Mouse (Mus musculus): ENCODE measurements around the gene Bub1b. TPM values are rescaled to one million over a fixed set of nuclear protein-coding genes. Genes with fewer than 3 reads are reported as not detected.

Gene Bub1b
- polyA plus RNA-seq, 1 experiment from 2014 or later: 4.1 TPM

DNA sequence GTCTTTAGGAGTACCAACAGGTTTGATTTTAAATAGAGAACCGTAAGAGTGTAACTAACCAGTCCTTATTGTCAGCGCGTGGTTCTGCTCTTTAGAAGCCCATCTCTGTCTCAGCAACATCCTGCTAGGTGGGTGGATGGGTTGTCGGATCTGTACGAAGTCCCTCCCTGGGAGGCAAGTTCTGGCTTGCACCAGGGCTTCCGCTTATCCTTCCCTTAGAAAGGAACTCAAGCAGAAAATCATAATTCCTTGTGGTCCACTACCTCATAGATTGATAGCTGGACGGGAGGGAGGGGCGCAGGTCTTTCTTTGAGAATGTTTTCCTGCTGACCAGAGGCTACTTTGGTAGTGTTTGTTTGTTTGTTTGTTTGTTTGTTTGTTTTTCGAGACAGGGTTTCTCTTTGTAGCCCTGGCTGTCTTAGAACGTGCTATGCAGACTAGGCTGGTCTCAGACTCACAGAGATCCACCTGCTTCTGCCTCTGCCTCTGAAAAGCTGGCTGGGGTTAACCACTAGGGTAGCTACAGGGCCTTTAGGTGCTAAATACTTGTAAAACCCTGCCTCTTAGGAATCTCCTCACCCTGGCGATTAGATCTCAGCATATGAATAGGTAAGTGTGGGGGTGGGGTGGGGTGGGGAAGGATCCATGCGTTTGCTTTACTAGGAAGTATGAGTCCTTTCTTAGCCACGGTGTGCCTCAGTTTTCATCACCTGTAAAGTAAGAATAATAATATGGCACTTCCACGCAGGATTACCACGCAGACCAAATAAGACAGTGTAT is 75.9 kb downstream of the Bub1b start:
- no peak overlapping the region for H3K4me2 ChIP-seq (replicated peaks; ENCODE audit: low read depth, low read length)
- no peaks in the 10 kb centered on the region for H3K36me3 ChIP-seq (ENCODE audit: insufficient read depth, low read length)
- H3K4me3 ChIP-seq (ENCODE audit: low read depth, low read length): no peak overlapping the region

DNA sequence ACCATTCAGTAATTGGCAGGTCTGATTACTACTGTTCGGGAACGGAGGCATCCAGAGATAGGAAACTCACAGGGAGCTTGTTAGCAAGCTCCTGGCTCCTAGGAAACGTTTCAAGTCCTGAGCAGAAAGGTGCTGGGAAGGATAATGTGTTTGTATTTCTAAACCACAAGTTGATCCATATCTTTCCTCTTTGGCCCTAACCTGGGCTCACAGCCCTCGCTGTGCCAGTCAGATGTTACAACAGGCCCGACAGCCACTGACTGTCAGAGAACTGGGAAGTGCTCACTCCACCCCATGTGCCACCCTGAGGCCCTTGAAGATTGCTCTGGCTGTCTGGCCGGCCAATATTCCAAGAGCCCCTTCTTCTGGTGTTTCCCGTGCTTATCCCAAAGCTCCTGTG is 76.5 kb downstream of the Bub1b start:
- TF ChIP-seq EP300 (IDR thresholded peaks at IDR 0.05) (no peak), CTCF (IDR thresholded peaks at IDR 0.05) (no peak)
- no peak for DNase-seq (ENCODE audit: low spot score)
- H3K27me3 ChIP-seq (replicated peaks; ENCODE audit: insufficient read depth, low read length): peaks cover 19% of the 10 kb centered on the region
- H3K4me2 ChIP-seq (replicated peaks; ENCODE audit: low read depth, low read length): no peak overlapping the region
- no peak overlapping the region for H3K9ac ChIP-seq (replicated peaks; ENCODE audit: low read depth)
- H3K9me3 ChIP-seq (ENCODE audit: low read length): no peaks in the 10 kb centered on the region
- no peak for ATAC-seq
- no peaks in the 10 kb centered on the region for H3K36me3 ChIP-seq (ENCODE audit: insufficient read depth, low read length)
- H3K4me1 ChIP-seq (ENCODE audit: insufficient read depth, low read depth, low read length): no peaks in the 10 kb centered on the region
- H3K27ac ChIP-seq (ENCODE audit: low read length): no peak overlapping the region
- H3K4me3 ChIP-seq (ENCODE audit: low read depth, low read length): no peak overlapping the region
- 17% methylated on average over 7 of the region's 7 CpGs for whole genome bisulfite sequencing

More for the DNA sequence above, 75.9 kb downstream of the Bub1b start:
- ATAC-seq (no peak), DNase-seq (ENCODE audit: low spot score) (no peak)
- H3K9ac ChIP-seq (replicated peaks; ENCODE audit: low read depth): no peak overlapping the region
- H3K27me3 ChIP-seq (replicated peaks; ENCODE audit: insufficient read depth, low read length): peaks cover 19% of the 10 kb centered on the region
- no peaks in the 10 kb centered on the region for H3K4me1 ChIP-seq (ENCODE audit: insufficient read depth, low read depth, low read length)
- TF ChIP-seq CTCF (IDR thresholded peaks at IDR 0.05): no peak
- no peak for TF ChIP-seq EP300 (IDR thresholded peaks at IDR 0.05)
- no peaks in the 10 kb centered on the region for H3K9me3 ChIP-seq (ENCODE audit: low read length)
- H3K27ac ChIP-seq (ENCODE audit: low read length): no peak overlapping the region
- 32% methylated on average over 15 of the region's 15 CpGs for WGBS

DNA sequence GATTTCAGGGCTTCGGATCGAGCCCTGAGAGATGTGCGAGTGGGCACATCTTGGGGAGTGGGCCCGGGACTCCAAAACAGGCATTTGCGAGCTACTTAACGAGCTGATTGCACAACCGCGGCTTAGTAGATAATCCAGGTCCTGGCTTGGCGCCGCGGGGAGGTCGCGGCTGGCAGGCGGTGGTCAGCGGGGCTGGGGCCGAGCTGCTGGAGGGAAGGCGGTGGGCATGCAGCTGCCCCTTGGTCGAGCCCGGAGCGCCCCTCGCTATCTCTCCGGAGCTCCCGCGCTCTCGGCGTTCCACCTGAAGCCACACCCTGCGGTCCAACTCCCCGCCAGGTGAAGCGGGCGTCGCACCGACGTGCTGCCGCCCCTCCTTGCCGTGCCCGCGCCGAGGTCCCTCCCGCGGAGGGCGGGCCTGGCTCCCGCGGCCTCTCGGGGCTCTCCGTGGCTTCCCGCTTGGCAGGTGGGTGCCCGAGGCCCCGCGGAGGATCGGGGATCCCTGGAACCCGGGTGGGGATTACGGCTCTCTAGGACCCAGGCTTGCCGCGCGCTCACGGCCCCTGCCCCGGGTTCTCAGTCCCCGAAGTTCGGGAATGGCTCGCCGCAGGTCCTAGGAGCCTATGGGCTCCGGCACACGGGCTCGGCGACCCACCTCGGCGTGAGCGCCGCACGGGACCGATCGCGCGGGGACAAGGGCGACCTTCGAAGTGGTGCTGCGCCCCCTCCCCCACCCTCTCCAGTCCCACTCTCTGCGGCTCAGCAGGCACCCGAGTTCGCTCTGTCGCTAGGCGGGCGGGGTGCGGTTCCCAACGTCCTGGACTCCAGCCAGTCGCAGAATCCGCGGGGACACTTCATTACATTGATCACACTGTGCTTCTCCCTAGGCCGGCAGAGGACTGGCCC is 79.1 kb downstream of the Bub1b start:
- 1% methylated on average over 69 of the region's 89 CpGs for WGBS
- peak overlapping the region; percentile 51 for H3K9ac ChIP-seq (replicated peaks; ENCODE audit: low read depth)
- H3K9me3 ChIP-seq (ENCODE audit: low read length): no peaks in the 10 kb centered on the region
- H3K4me3 ChIP-seq (ENCODE audit: low read depth, low read length): peak overlapping the region; percentile 52
- peak overlapping the region; percentile 97 for H3K4me2 ChIP-seq (replicated peaks; ENCODE audit: low read depth, low read length)
- H3K36me3 ChIP-seq (ENCODE audit: insufficient read depth, low read length): no peaks in the 10 kb centered on the region
- TF ChIP-seq CTCF (IDR thresholded peaks at IDR 0.05) (no peak), EP300 (IDR thresholded peaks at IDR 0.05) (no peak)
- ATAC-seq (peak; percentile 80), DNase-seq (ENCODE audit: low spot score) (peak; percentile 54)
- peak overlapping the region; percentile 43; the same call in 1 of the 2 replicates for H3K27ac ChIP-seq (ENCODE audit: low read length)
- H3K27me3 ChIP-seq (replicated peaks; ENCODE audit: insufficient read depth, low read length): peaks cover 19% of the 10 kb centered on the region
- peaks cover 3% of the 10 kb centered on the region; the same call in 1 of the 2 replicates for H3K4me1 ChIP-seq (ENCODE audit: insufficient read depth, low read depth, low read length)

DNA sequence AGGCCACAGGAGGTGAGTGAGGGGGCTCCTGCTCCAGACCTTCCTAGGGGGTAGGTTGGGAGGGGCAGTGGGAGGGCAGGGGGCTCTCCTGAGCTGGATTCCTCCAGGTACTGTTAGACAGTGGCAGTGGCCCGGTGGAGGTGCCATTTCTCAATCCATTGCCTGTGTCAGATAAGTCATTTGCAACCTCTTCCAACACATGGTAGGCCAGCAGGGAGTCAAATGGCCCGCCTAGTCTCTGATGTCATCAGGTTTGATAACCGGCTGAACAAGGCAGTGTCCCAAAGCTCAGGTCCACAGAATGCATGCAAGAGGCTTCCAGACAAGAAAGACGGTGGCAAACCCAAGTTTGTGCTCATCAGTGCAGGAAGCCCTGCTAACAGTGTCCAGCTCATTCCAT is 79.8 kb downstream of the Bub1b start:
- Histone ChIP-seq H3K4me3 (ENCODE audit: low read depth, low read length) (peak overlapping the region; percentile 52), H3K27me3 (replicated peaks; ENCODE audit: insufficient read depth, low read length) (peaks cover 19% of the 10 kb centered on the region), H3K9ac (replicated peaks; ENCODE audit: low read depth) (peak overlapping the region; percentile 51), H3K9me3 (ENCODE audit: low read length) (no peaks in the 10 kb centered on the region), H3K4me1 (ENCODE audit: insufficient read depth, low read depth, low read length) (peaks cover 3% of the 10 kb centered on the region; the same call in 1 of the 2 replicates), H3K4me2 (replicated peaks; ENCODE audit: low read depth, low read length) (peak overlapping the region; percentile 97), H3K36me3 (ENCODE audit: insufficient read depth, low read length) (no peaks in the 10 kb centered on the region), H3K27ac (ENCODE audit: low read length) (peak overlapping the region; percentile 43; the same call in 1 of the 2 replicates)
- no peak for TF ChIP-seq EP300 (IDR thresholded peaks at IDR 0.05)
- TF ChIP-seq CTCF (IDR thresholded peaks at IDR 0.05): no peak
- ATAC-seq: peak; percentile 19; the same call in 1 of the 2 replicates
- DNase-seq (ENCODE audit: low spot score): peak; percentile 46
- WGBS: 10% methylated on average over 4 of the region's 4 CpGs

DNA sequence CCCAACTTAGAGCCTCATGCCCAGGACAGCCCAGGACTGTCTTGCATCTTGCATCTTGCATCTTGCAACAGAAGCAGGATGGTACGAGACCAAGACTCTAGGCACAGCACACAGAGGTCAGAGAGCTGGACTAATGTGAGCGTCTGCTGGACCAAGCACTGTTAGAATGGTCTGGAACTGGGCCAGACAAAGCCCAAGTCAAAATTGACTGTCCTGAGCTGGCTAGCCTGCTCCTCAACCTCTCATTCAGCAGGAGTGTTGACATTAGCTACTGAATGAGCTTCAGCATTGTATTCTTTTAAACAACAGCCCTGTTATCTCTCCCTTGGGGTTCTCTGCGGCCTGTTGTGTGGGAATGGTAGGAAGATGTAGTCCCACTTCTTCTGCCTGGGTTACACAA is 81.6 kb downstream of the Bub1b start:
- Histone ChIP-seq H3K4me2 (replicated peaks; ENCODE audit: low read depth, low read length) (no peak overlapping the region), H3K36me3 (ENCODE audit: insufficient read depth, low read length) (no peaks in the 10 kb centered on the region), H3K27me3 (replicated peaks; ENCODE audit: insufficient read depth, low read length) (peaks cover 14% of the 10 kb centered on the region), H3K27ac (ENCODE audit: low read length) (peak overlapping the region; percentile 38; the same call in 1 of the 2 replicates), H3K4me3 (ENCODE audit: low read depth, low read length) (no peak overlapping the region), H3K4me1 (ENCODE audit: insufficient read depth, low read depth, low read length) (peaks cover 3% of the 10 kb centered on the region; the same call in 1 of the 2 replicates), H3K9ac (replicated peaks; ENCODE audit: low read depth) (no peak overlapping the region), H3K9me3 (ENCODE audit: low read length) (no peaks in the 10 kb centered on the region)
- 51% methylated on average over 3 of the region's 3 CpGs for WGBS
- TF ChIP-seq CTCF (IDR thresholded peaks at IDR 0.05): no peak
- ATAC-seq (no peak), DNase-seq (ENCODE audit: low spot score) (no peak)

GRCm38 (mm10) chr2:118680926-118681325 is 82.9 kb downstream of the Bub1b start:
- peak; percentile 71 for ATAC-seq
- WGBS: 68% methylated on average over 6 of the region's 6 CpGs
- TF ChIP-seq CTCF (IDR thresholded peaks at IDR 0.05): no peak
- TF ChIP-seq EP300 (IDR thresholded peaks at IDR 0.05): peak; percentile 92
- H3K27me3 ChIP-seq (replicated peaks; ENCODE audit: insufficient read depth, low read length): peaks cover 14% of the 10 kb centered on the region
- H3K9ac ChIP-seq (replicated peaks; ENCODE audit: low read depth): no peak overlapping the region
- H3K36me3 ChIP-seq (ENCODE audit: insufficient read depth, low read length): no peaks in the 10 kb centered on the region
- no peaks in the 10 kb centered on the region for H3K9me3 ChIP-seq (ENCODE audit: low read length)
- peak overlapping the region; percentile 15; the same call in 1 of the 2 replicates for H3K27ac ChIP-seq (ENCODE audit: low read length)
- peak; percentile 72 for DNase-seq (ENCODE audit: low spot score)
- peaks cover 3% of the 10 kb centered on the region; the same call in 1 of the 2 replicates for H3K4me1 ChIP-seq (ENCODE audit: insufficient read depth, low read depth, low read length)
- no peak overlapping the region for H3K4me2 ChIP-seq (replicated peaks; ENCODE audit: low read depth, low read length)
- H3K4me3 ChIP-seq (ENCODE audit: low read depth, low read length): no peak overlapping the region

Measured in lung, postnatal 0 days (tissue).